Mouse (Mus musculus): ENCODE results near the gene Ubd. TPM values are rescaled to one million over a fixed set of nuclear protein-coding genes. Genes with fewer than 3 reads are reported as not detected.

The Ubd gene
- polyA plus RNA-seq, 1 experiment: 1.6 TPM

DNA sequence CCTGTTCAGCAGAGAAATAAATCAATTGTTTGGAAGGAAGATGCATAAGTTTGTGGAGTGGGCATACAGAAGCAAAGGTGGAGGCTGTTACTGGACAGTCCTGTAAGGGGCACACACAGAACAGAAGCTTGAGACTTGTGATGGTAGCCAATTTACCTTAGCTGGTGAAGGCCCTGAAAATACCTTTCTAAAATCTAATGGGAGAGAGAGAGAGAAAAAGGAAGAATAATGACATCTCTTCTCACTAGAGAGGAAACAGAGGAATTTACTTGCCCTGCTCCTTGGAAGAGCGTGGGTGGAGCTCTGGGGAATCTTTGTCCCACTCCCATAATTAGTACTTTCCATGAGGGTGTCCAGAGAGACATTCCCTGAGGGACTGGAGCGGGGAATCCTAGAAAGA is 7.2 kb downstream of the Ubd start, which contains the start of gene Olfr94:
Gene Olfr94, minus strand, starts transcription at position 101 of the 400 bp plus-strand sequence.
- Histone ChIP-seq H3K4me1 (ENCODE audit: control insufficient read depth, insufficient read depth, low read length) (no peaks in the 10 kb centered on the region), H3K27ac (ENCODE audit: insufficient read depth, low read depth, low read length) (no peak within 1 kb of the TSS), H3K36me3 (ENCODE audit: control insufficient read depth, insufficient read depth, low read length) (no peaks in the 10 kb centered on the region), H3K4me3 (ENCODE audit: insufficient read depth, low read depth, low read length) (no peak within 1 kb of the TSS), H3K27me3 (replicated peaks; ENCODE audit: control insufficient read depth, insufficient read depth, low read length) (no peaks in the 10 kb centered on the region; the same call in 1 of the 2 replicates)
- TF ChIP-seq CTCF (conservative IDR thresholded peaks at IDR 0.05; ENCODE audit: insufficient read depth, insufficient read length, low read depth, low read length): no peak
- no peak for TF ChIP-seq POLR2A (IDR thresholded peaks at IDR 0.05; ENCODE audit: low read depth, low read length)
- no peak for DNase-seq
- WGBS: 67% methylated on average over 2 of the region's 2 CpGs

DNA sequence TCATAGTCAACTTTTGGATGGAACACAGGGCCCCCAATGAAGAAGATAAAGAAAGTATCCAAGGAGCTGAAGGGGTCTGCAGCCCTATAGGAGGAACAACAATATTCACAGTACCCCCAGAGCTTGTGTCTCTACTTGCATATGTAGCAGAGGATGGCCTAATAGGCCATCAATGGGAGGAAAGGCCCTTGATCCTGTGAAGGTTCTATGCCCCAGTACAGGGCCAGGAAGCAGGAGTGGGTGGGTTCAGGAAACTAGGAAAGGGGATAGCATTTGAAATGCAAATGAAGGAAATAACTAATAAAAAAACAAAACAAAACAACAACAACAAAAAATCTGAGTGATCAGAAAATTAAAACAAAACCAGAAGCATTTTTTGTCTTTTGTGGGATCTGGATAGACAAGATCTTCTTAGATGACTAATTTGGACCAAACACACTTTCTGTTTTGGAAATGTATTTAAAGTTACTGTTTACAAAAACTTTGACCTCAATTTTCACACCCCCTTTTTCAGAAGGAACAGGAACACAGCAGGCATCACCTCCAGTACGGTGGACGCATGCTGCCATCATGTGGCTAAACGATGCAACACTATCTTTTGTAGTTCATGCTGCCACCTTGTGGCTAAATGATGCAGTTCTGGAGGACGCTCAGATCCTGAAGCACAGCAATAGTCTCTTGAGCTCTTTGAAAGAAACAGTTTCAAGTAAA is 9.7 kb downstream of the Ubd start:
- Histone ChIP-seq H3K36me3 (ENCODE audit: control insufficient read depth, insufficient read depth, low read length) (no peaks in the 10 kb centered on the region), H3K4me1 (ENCODE audit: control insufficient read depth, insufficient read depth, low read length) (no peaks in the 10 kb centered on the region), H3K4me3 (ENCODE audit: insufficient read depth, low read depth, low read length) (no peak overlapping the region), H3K27ac (ENCODE audit: insufficient read depth, low read depth, low read length) (no peak overlapping the region), H3K27me3 (replicated peaks; ENCODE audit: control insufficient read depth, insufficient read depth, low read length) (no peaks in the 10 kb centered on the region)
- 1% methylated on average over 4 of the region's 4 CpGs for WGBS
- DNase-seq: peak; percentile 83
- TF ChIP-seq POLR2A (IDR thresholded peaks at IDR 0.05; ENCODE audit: low read depth, low read length): no peak
- TF ChIP-seq CTCF (conservative IDR thresholded peaks at IDR 0.05; ENCODE audit: insufficient read depth, insufficient read length, low read depth, low read length): peak; percentile 100; the same call in 1 of the 2 replicates

GRCm38 (mm10) chr17:37203917-37204236 is 10.2 kb downstream of the Ubd start:
- Histone ChIP-seq H3K36me3 (ENCODE audit: control insufficient read depth, insufficient read depth, low read length) (no peaks in the 10 kb centered on the region), H3K4me1 (ENCODE audit: control insufficient read depth, insufficient read depth, low read length) (no peaks in the 10 kb centered on the region), H3K27ac (ENCODE audit: insufficient read depth, low read depth, low read length) (no peak overlapping the region), H3K27me3 (replicated peaks; ENCODE audit: control insufficient read depth, insufficient read depth, low read length) (no peaks in the 10 kb centered on the region), H3K4me3 (ENCODE audit: insufficient read depth, low read depth, low read length) (no peak overlapping the region)
- WGBS: 36% methylated on average over 3 of the region's 3 CpGs
- TF ChIP-seq POLR2A (IDR thresholded peaks at IDR 0.05; ENCODE audit: low read depth, low read length): no peak
- no peak for TF ChIP-seq CTCF (conservative IDR thresholded peaks at IDR 0.05; ENCODE audit: insufficient read depth, insufficient read length, low read depth, low read length)
- no peak for DNase-seq

DNA sequence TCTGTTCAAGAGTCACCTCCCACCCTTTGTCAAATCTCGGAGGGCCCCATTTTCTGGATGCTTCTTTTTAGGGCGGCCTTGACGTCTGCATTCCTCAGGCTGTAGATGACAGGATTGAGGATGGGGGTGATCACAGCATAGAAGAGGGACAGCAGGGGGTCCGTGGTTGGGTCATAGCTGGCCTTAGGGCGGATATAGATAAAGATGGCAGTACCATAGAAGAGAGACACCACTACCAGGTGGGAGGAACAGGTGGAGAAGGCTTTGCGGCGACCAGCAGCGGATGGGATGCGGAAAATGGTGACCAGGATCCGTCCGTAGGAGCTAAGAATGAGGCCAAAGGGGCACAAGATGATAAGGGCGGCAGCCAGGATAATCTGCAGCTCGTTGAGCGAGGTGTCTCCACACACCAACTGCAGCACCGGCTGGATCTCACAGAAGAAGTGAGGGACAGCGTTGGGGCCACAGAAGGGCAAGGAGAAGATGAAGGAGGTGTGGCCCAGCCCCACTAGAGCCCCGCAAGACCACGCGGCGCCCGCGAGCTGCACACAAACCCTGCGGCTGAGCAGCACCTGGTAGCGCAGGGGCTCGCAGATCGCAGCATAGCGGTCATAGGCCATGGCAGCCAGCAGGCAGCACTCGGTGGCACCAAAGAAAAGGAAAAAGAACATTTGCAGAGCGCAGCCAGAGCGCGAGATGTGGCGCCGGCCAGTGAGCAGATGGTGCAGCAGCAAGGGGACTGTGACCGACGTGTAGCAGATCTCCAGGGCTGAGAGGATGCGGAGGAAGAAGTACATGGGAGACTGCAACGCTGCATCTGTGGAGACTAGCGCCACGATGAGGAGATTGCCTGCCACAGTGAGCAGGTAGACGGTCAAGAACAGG is 17.4 kb downstream of the Ubd start:
- H3K4me3 ChIP-seq (ENCODE audit: insufficient read depth, low read depth, low read length): no peak overlapping the region
- WGBS: 18% methylated on average over 40 of the region's 40 CpGs
- DNase-seq: no peak
- no peaks in the 10 kb centered on the region for H3K4me1 ChIP-seq (ENCODE audit: control insufficient read depth, insufficient read depth, low read length)
- no peaks in the 10 kb centered on the region for H3K36me3 ChIP-seq (ENCODE audit: control insufficient read depth, insufficient read depth, low read length)
- no peak for TF ChIP-seq CTCF (conservative IDR thresholded peaks at IDR 0.05; ENCODE audit: insufficient read depth, insufficient read length, low read depth, low read length)
- no peak for TF ChIP-seq POLR2A (IDR thresholded peaks at IDR 0.05; ENCODE audit: low read depth, low read length)
- H3K27ac ChIP-seq (ENCODE audit: insufficient read depth, low read depth, low read length): no peak overlapping the region
- no peaks in the 10 kb centered on the region for H3K27me3 ChIP-seq (replicated peaks; ENCODE audit: control insufficient read depth, insufficient read depth, low read length)

DNA sequence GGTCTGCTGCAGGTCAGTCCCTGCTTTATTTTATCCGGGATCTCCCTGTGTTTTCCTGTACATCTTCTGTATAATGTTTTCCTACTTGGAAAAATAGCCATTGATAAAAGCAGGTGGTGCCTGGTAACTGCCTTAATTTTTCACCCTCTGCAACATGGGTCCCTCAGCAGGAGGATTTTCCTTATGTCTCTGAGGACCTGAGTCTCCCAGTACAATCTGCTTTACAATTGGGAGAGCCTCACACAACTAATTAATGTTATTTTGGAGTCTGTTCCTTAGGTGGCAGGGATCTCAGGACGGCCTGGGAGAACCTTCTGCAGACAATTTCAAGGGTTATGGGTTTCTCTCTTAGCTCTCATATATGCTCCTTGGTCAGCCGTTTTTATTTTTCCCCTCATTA is 19.3 kb downstream of the Ubd start, which contains the start of gene Olfr95:
Gene Olfr95, minus strand, starts transcription at position 101 of the 400 bp plus-strand sequence.
- WGBS: 67% methylated on average over 3 of the region's 3 CpGs
- H3K27ac ChIP-seq (ENCODE audit: insufficient read depth, low read depth, low read length): no peak within 1 kb of the TSS
- TF ChIP-seq CTCF (conservative IDR thresholded peaks at IDR 0.05; ENCODE audit: insufficient read depth, insufficient read length, low read depth, low read length): no peak
- H3K4me3 ChIP-seq (ENCODE audit: insufficient read depth, low read depth, low read length): no peak within 1 kb of the TSS
- no peaks in the 10 kb centered on the region for H3K27me3 ChIP-seq (replicated peaks; ENCODE audit: control insufficient read depth, insufficient read depth, low read length)
- DNase-seq: no peak
- H3K4me1 ChIP-seq (ENCODE audit: control insufficient read depth, insufficient read depth, low read length): no peaks in the 10 kb centered on the region
- no peaks in the 10 kb centered on the region for H3K36me3 ChIP-seq (ENCODE audit: control insufficient read depth, insufficient read depth, low read length)

- H3K36me3 ChIP-seq (ENCODE audit: control insufficient read depth, insufficient read depth, low read length): no peaks in the 10 kb centered on the region
- H3K4me3 ChIP-seq (ENCODE audit: insufficient read depth, low read depth, low read length): no peak overlapping the region
- H3K4me1 ChIP-seq (ENCODE audit: control insufficient read depth, insufficient read depth, low read length): no peaks in the 10 kb centered on the region
- DNase-seq: peak; percentile 9
- 79% methylated on average over 3 of the region's 3 CpGs for WGBS
- no peak overlapping the region for H3K27ac ChIP-seq (ENCODE audit: insufficient read depth, low read depth, low read length)
- H3K27me3 ChIP-seq (replicated peaks; ENCODE audit: control insufficient read depth, insufficient read depth, low read length): no peaks in the 10 kb centered on the region
- TF ChIP-seq POLR2A (IDR thresholded peaks at IDR 0.05; ENCODE audit: low read depth, low read length): no peak
- TF ChIP-seq CTCF (conservative IDR thresholded peaks at IDR 0.05; ENCODE audit: insufficient read depth, insufficient read length, low read depth, low read length): no peak
These were observed 24.8 kb downstream of the Ubd start for GRCm38 (mm10) chr17:37218486-37218885.

DNA sequence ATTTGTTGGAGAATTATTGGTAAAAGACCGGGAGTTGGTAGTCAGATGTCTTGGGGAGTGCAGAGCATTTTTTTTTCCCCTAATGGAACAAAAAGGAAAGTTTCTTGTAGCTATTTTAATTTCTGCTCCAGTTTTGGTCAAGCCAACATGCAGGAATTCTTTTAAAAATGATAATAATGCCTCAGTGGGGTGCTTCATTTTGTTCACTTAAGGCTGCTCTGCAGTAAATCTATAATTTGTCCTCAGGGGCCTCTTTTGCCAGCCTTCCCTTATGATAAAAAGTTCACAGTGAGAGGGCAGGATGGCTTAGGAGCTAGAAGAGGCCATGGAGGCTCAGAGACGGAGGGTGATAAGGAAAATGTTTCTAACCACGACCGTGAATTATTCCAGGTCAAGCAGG is 26.2 kb downstream of the Ubd start, which contains the start of gene Olfr96:
Gene Olfr96, plus strand, starts transcription at position 301 of the 400 bp plus-strand sequence.
- no peaks in the 10 kb centered on the region for H3K27me3 ChIP-seq (replicated peaks; ENCODE audit: control insufficient read depth, insufficient read depth, low read length)
- 62% methylated on average over 4 of the region's 4 CpGs for WGBS
- H3K4me3 ChIP-seq (ENCODE audit: insufficient read depth, low read depth, low read length): no peak within 1 kb of the TSS
- no peak for TF ChIP-seq POLR2A (IDR thresholded peaks at IDR 0.05; ENCODE audit: low read depth, low read length)
- TF ChIP-seq CTCF (conservative IDR thresholded peaks at IDR 0.05; ENCODE audit: insufficient read depth, insufficient read length, low read depth, low read length): no peak
- H3K36me3 ChIP-seq (ENCODE audit: control insufficient read depth, insufficient read depth, low read length): no peaks in the 10 kb centered on the region
- H3K27ac ChIP-seq (ENCODE audit: insufficient read depth, low read depth, low read length): no peak within 1 kb of the TSS
- no peaks in the 10 kb centered on the region for H3K4me1 ChIP-seq (ENCODE audit: control insufficient read depth, insufficient read depth, low read length)
- no peak for DNase-seq

Data from kidney, adult 2 months (tissue).